Mouse (Mus musculus): ENCODE data around the gene Rph3al. TPM values are rescaled to one million over a fixed set of nuclear protein-coding genes. Genes with fewer than 3 reads are reported as not detected.

The Rph3al gene
- total RNA-seq, 2 experiments from 2014 or later: 12.7 to 15.0 TPM

- intact Hi-C loops (cut with DNase I): no loop called here
- no peak for DNase-seq
- no peak overlapping the region for H3K4me3 ChIP-seq
- no peak for TF ChIP-seq CTCF (IDR thresholded peaks at IDR 0.05)
- H3K27ac ChIP-seq: no peak overlapping the region
These were observed 130.7 kb downstream of the Rph3al start for GRCm38 (mm10) chr11:75807486-75807885.

GRCm38 (mm10) chr11:75801771-75802550, 136.3 kb downstream of the Rph3al start:
- DNase-seq: no peak
- no peak for TF ChIP-seq CTCF (IDR thresholded peaks at IDR 0.05)
- no peak overlapping the region for H3K4me3 ChIP-seq
- intact Hi-C loops (cut with DNase I): no loop called here
- no peak overlapping the region for H3K27ac ChIP-seq

- intact Hi-C loops (cut with DNase I): no loop called here
- TF ChIP-seq CTCF (IDR thresholded peaks at IDR 0.05): no peak
- Histone ChIP-seq H3K4me3 (no peak overlapping the region), H3K27ac (no peak overlapping the region)
- DNase-seq: no peak
These were observed 136.9 kb downstream of the Rph3al start for GRCm38 (mm10) chr11:75801369-75801768.

GRCm38 (mm10) chr11:75796536-75797246, 141.5 kb downstream of the Rph3al start:
- TF ChIP-seq CTCF (IDR thresholded peaks at IDR 0.05): no peak
- intact Hi-C loops (cut with DNase I): no loop called here
- DNase-seq: no peak
- H3K4me3 ChIP-seq: peak overlapping the region; percentile 75
- H3K27ac ChIP-seq: peak overlapping the region; percentile 68

- DNase-seq: peak; percentile 45
- intact Hi-C loops (cut with DNase I): no loop called here
- Histone ChIP-seq H3K27ac (peak within 1 kb of the TSS; percentile 68), H3K4me3 (peak within 1 kb of the TSS; percentile 75)
- TF ChIP-seq CTCF (IDR thresholded peaks at IDR 0.05): no peak
These were observed 142.2 kb downstream of the Rph3al start, which contains the start of gene Doc2b for GRCm38 (mm10) chr11:75796029-75796445. Gene Doc2b (minus strand): TSS chr11:75796049.

GRCm38 (mm10) chr11:75795321-75795636, 142.9 kb downstream of the Rph3al start:
- DNase-seq: no peak
- H3K4me3 ChIP-seq: peak overlapping the region; percentile 75
- H3K27ac ChIP-seq: peak overlapping the region; percentile 63
- intact Hi-C loops (cut with DNase I): no loop called here
- TF ChIP-seq CTCF (IDR thresholded peaks at IDR 0.05): no peak

GRCm38 (mm10) chr11:75794602-75795320, 143.5 kb downstream of the Rph3al start:
- Histone ChIP-seq H3K4me3 (peak overlapping the region; percentile 75), H3K27ac (peak overlapping the region; percentile 63)
- TF ChIP-seq CTCF (IDR thresholded peaks at IDR 0.05): no peak
- peak; percentile 37 for DNase-seq
- intact Hi-C loops (cut with DNase I): no loop called here

GRCm38 (mm10) chr11:75793351-75793750, 144.9 kb downstream of the Rph3al start:
- no peak overlapping the region for H3K27ac ChIP-seq
- intact Hi-C loops (cut with DNase I): no loop called here
- no peak overlapping the region for H3K4me3 ChIP-seq
- DNase-seq: no peak
- TF ChIP-seq CTCF (IDR thresholded peaks at IDR 0.05): no peak

GRCm38 (mm10) chr11:75792535-75792934, 145.7 kb downstream of the Rph3al start:
- H3K4me3 ChIP-seq: no peak overlapping the region
- intact Hi-C loops (cut with DNase I): no loop called here
- no peak overlapping the region for H3K27ac ChIP-seq
- no peak for TF ChIP-seq CTCF (IDR thresholded peaks at IDR 0.05)
- no peak for DNase-seq

GRCm38 (mm10) chr11:75785897-75786296, 152.3 kb downstream of the Rph3al start:
- TF ChIP-seq CTCF (IDR thresholded peaks at IDR 0.05): no peak
- H3K4me3 ChIP-seq: no peak overlapping the region
- no peak overlapping the region for H3K27ac ChIP-seq
- intact Hi-C loops (cut with DNase I): no loop called here
- DNase-seq: no peak

GRCm38 (mm10) chr11:75783799-75784198, 154.4 kb downstream of the Rph3al start:
- no peak for DNase-seq
- intact Hi-C loops (cut with DNase I): loop anchor here (5.0 kb wide), 2 partner anchors 129 to 384 kb away; no protein-coding TSS in a partner anchor
- no peak overlapping the region for H3K4me3 ChIP-seq
- TF ChIP-seq CTCF (IDR thresholded peaks at IDR 0.05): no peak
- no peak overlapping the region for H3K27ac ChIP-seq

- intact Hi-C loops (cut with DNase I): loop anchor here (1.0 to 5.0 kb wide), 3 partner anchors 130 to 385 kb away; no protein-coding TSS in a partner anchor
- peak; percentile 69 for DNase-seq
- no peak overlapping the region for H3K4me3 ChIP-seq
- H3K27ac ChIP-seq: no peak overlapping the region
- peak; percentile 91 for TF ChIP-seq CTCF (IDR thresholded peaks at IDR 0.05)
These were observed 156.3 kb downstream of the Rph3al start for GRCm38 (mm10) chr11:75781919-75782318.

Other genes starting within 250 kb of the Rph3al start
- 100 to 1,000 TPM; 545 to 577 TPM for gene Ywhae, start 205.6 kb downstream of the Rph3al start, total RNA-seq (2021)
- 1 to 10 TPM; 1.0 to 1.4 TPM for gene Doc2b, start 142.4 kb downstream of the Rph3al start, total RNA-seq (2021)
- gene 1700016K19Rik, start 61.5 kb upstream of the Rph3al start, total RNA-seq (2021): not detected
- 10 to 100 TPM; 13.2 to 21.8 TPM for gene Rflnb, start 89.4 kb upstream of the Rph3al start, total RNA-seq (2021)
- gene Vps53, start 241.2 kb upstream of the Rph3al start, total RNA-seq (2021): 10 to 100 TPM; 22.0 to 22.1 TPM
- 1 to 10 TPM; 1.4 to 2.0 TPM for gene Fam57a, start 241.2 kb upstream of the Rph3al start, total RNA-seq (2021)